Mouse (Mus musculus): ENCODE measurements around the gene Fcgbp. TPM values are rescaled to one million over a fixed set of nuclear protein-coding genes. Genes with fewer than 3 reads are reported as not detected.

The Fcgbp gene
- polyA plus RNA-seq, 1 experiment from 2014 or later, result 0.17 TPM

Other genes with a start within 250 kb of the Fcgbp start
- gene Zfp59, start 232.6 kb upstream of the Fcgbp start, polyA plus RNA-seq (2015; fragmentation: Nextera tagmentation; extraction: Ambion mirVana), result 1.5 and 1.6 TPM in 2 replicates
- 0.99 and 1.0 TPM in 2 replicates for gene Zfp607a, start 213.7 kb upstream of the Fcgbp start, polyA plus RNA-seq (2015; fragmentation: Nextera tagmentation; extraction: Ambion mirVana)
- 1.1 TPM in 2 replicates for gene Zfp974, start 141.8 kb upstream of the Fcgbp start, polyA plus RNA-seq (2015; fragmentation: Nextera tagmentation; extraction: Ambion mirVana)
- 4.4 and 5.3 TPM in 2 replicates for gene Zfp780b, start 92.1 kb upstream of the Fcgbp start, polyA plus RNA-seq (2015; fragmentation: Nextera tagmentation; extraction: Ambion mirVana)
- 1.4 and 1.6 TPM in 2 replicates for gene Zfp850, start 57.1 kb upstream of the Fcgbp start, polyA plus RNA-seq (2015; fragmentation: Nextera tagmentation; extraction: Ambion mirVana)
- 127 and 132 TPM in 2 replicates for gene Psmc4, start 21.1 kb upstream of the Fcgbp start, polyA plus RNA-seq (2015; fragmentation: Nextera tagmentation; extraction: Ambion mirVana)
- gene 9530053A07Rik, start 58.2 kb downstream of the Fcgbp start, polyA plus RNA-seq (2015; fragmentation: Nextera tagmentation; extraction: Ambion mirVana), result not detected in 2 replicates
- 55.0 and 56.9 TPM in 2 replicates for gene Fbl, start 98.5 kb downstream of the Fcgbp start, polyA plus RNA-seq (2015; fragmentation: Nextera tagmentation; extraction: Ambion mirVana)
- 2.3 and 2.7 TPM in 2 replicates for gene Dyrk1b, start 108.2 kb downstream of the Fcgbp start, polyA plus RNA-seq (2015; fragmentation: Nextera tagmentation; extraction: Ambion mirVana)
- gene Eid2, start 196.6 kb downstream of the Fcgbp start, polyA plus RNA-seq (2015; fragmentation: Nextera tagmentation; extraction: Ambion mirVana), result 0.52 and 0.75 TPM in 2 replicates
- 1.7 and 1.8 TPM in 2 replicates for gene Eid2b, start 206.5 kb downstream of the Fcgbp start, polyA plus RNA-seq (2015; fragmentation: Nextera tagmentation; extraction: Ambion mirVana)
- gene Selenov, start 219.9 kb downstream of the Fcgbp start, polyA plus RNA-seq (2015; fragmentation: Nextera tagmentation; extraction: Ambion mirVana), result 0.07 TPM in 1 of 2 replicates, not detected in the other
- gene Dll3, start 231.0 kb downstream of the Fcgbp start, polyA plus RNA-seq (2015; fragmentation: Nextera tagmentation; extraction: Ambion mirVana), result not detected in 2 replicates
- gene Timm50, start 240.8 kb downstream of the Fcgbp start, polyA plus RNA-seq (2015; fragmentation: Nextera tagmentation; extraction: Ambion mirVana), result 78.3 and 85.2 TPM in 2 replicates

Data from liver, embryonic 15.5 days (tissue).